Mouse (Mus musculus) myocyte (in vitro differentiated cells): ENCODE results near the gene Agap1. TPM values are rescaled to one million over a fixed set of nuclear protein-coding genes. Genes with fewer than 3 reads are reported as not detected.

Source experiments
- H3K27me3 ChIP-seq: one replicate; pipeline ENCODE4 v1.6.1; 2011; ENCODE audit not compliant: control insufficient read depth, insufficient read depth, insufficient read length
- H3K36me3 ChIP-seq: one replicate; pipeline ENCODE4 v1.6.1; 2011; ENCODE audit not compliant: control insufficient read depth, insufficient read depth
- H3K4me2 ChIP-seq: one replicate; pipeline ENCODE4 v1.6.1; 2011; ENCODE audit warnings: low read depth, control low read depth
- H3K4me3 ChIP-seq: one replicate; pipeline ENCODE4 v1.5.1; 2011; ENCODE audit warnings: mild to moderate bottlenecking, control low read depth, moderate library complexity
- H3K79me2 ChIP-seq: one replicate; pipeline ENCODE4 v1.6.1; 2011; ENCODE audit not compliant: control insufficient read depth, insufficient read depth
- H3ac ChIP-seq: one replicate; pipeline ENCODE4 v1.6.1; 2011; ENCODE audit not compliant: control insufficient read depth, insufficient read length
- CEBPB ChIP-seq: IDR thresholded peaks from 2 replicates; pipeline ENCODE4 v1.6.1; 2011; ENCODE audit warnings: mild to moderate bottlenecking, moderate library complexity; ENCODE audit not compliant: poor library complexity, insufficient read depth, severe bottlenecking
- E2F4 ChIP-seq: IDR thresholded peaks from one replicate; pipeline ENCODE4 v1.6.1; 2011; ENCODE audit warnings: mild to moderate bottlenecking, control low read depth, moderate library complexity; ENCODE audit not compliant: insufficient read depth
- MAX ChIP-seq: IDR thresholded peaks from one replicate; pipeline ENCODE4 v1.6.1; 2011; ENCODE audit warnings: low read depth, mild to moderate bottlenecking, control low read depth
- MYOD1 ChIP-seq, 3 experiments: IDR thresholded peaks; one replicate each; pipeline ENCODE4 v1.6.1; 2011; ENCODE audit warnings: control low read depth in 2 of 3, low read depth in 2 of 3, mild to moderate bottlenecking in 2 of 3, moderate library complexity in 1 of 3; ENCODE audit not compliant: insufficient read length in 2 of 3, control insufficient read depth in 1 of 3
- MYOG ChIP-seq, 3 experiments: IDR thresholded peaks; one replicate each; pipeline ENCODE4 v1.6.1; 2011; ENCODE audit warnings: control low read depth in 2 of 3, low read depth in 2 of 3, mild to moderate bottlenecking in 2 of 3; ENCODE audit not compliant: insufficient read length in 2 of 3, control insufficient read depth in 1 of 3, insufficient read depth in 1 of 3
- POLR2A ChIP-seq: IDR thresholded peaks from one replicate; pipeline ENCODE4 v1.6.1; 2011; ENCODE audit warnings: low read depth, mild to moderate bottlenecking, control low read depth, moderate library complexity; ENCODE audit not compliant: insufficient read length
- POLR2AphosphoS2 ChIP-seq: IDR thresholded peaks from one replicate; pipeline ENCODE4 v1.6.1; 2011; ENCODE audit warnings: low read depth, control low read depth; ENCODE audit not compliant: insufficient read length
- REST ChIP-seq: IDR thresholded peaks from one replicate; pipeline ENCODE4 v1.6.1; 2011; ENCODE audit warnings: mild to moderate bottlenecking, control low read depth, moderate library complexity; ENCODE audit not compliant: insufficient read depth, insufficient read length
- SRF ChIP-seq: IDR thresholded peaks from one replicate; pipeline ENCODE4 v1.6.1; 2011; ENCODE audit warnings: low read depth; ENCODE audit not compliant: control insufficient read depth, insufficient read length
- TCF12 ChIP-seq: IDR thresholded peaks from one replicate; pipeline ENCODE4 v1.6.1; 2011; ENCODE audit warnings: mild to moderate bottlenecking, control low read depth; ENCODE audit not compliant: poor library complexity, insufficient read depth, severe bottlenecking
- TCF3 ChIP-seq: IDR thresholded peaks from one replicate; pipeline ENCODE4 v1.6.1; 2011; ENCODE audit warnings: low read depth, control low read depth; ENCODE audit not compliant: insufficient read length
- USF1 ChIP-seq: IDR thresholded peaks from one replicate; pipeline ENCODE4 v1.6.1; 2011; ENCODE audit warnings: low read depth, mild to moderate bottlenecking, control low read depth, moderate library complexity
- polyA plus RNA-seq: library from polyadenylated mRNA; unstranded; fragments of >200 nt; fragmentation: generic; extraction: Trizol; gene quantifications from one replicate; pipeline ENCODE4 v1.2.1, GENCODE M21; 2012; ENCODE audit warnings: missing spikeins

The Agap1 gene
- polyA plus RNA-seq, 1 experiment: 48.9 TPM

DNA sequence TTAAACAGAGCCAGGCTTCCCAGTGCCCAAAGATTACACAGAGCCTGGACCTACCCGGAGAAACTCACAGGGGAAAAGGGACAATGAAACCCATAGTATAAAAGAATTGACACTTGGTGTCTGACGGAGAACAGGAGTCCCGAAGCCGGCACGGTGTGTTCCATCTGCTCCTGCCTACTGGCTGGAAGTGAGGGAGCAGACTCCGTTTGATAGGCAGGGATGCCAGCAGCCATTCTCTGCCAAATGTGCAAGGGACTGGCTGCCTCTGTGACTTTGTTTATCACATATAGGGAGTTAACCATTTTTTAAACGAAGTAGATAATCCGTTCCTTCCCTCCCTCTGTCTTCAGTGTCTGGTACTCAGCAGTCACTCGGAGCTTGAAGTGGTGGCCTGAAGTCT lies 214.0 kb downstream of the Agap1 start:
- no peak for TF ChIP-seq TCF12
- TF ChIP-seq USF1: no peak
- TF ChIP-seq TCF3: no peak
- no peak for TF ChIP-seq E2F4
- no peak for TF ChIP-seq POLR2A
- TF ChIP-seq MYOD1 (IDR thresholded peaks at IDR 0.05; ENCODE audit: control insufficient read depth in 1 of 3, insufficient read length in 2 of 3, low read depth in 2 of 3): no peak
- no peak for TF ChIP-seq MAX
- no peak for TF ChIP-seq SRF
- TF ChIP-seq MYOG (IDR thresholded peaks at IDR 0.05; ENCODE audit: control insufficient read depth in 1 of 3, insufficient read depth in 1 of 3, insufficient read length in 2 of 3, low read depth in 2 of 3): no peak
- no peak for TF ChIP-seq POLR2AphosphoS2
- TF ChIP-seq REST: no peak
- no peak for TF ChIP-seq CEBPB
- H3K79me2 ChIP-seq: no peaks in the 10 kb centered on the region
- H3ac ChIP-seq: no peak overlapping the region
- H3K4me3 ChIP-seq: no peak overlapping the region
- no peak overlapping the region for H3K4me2 ChIP-seq
- H3K27me3 ChIP-seq: no peaks in the 10 kb centered on the region
- peaks cover 45% of the 10 kb centered on the region for H3K36me3 ChIP-seq

DNA sequence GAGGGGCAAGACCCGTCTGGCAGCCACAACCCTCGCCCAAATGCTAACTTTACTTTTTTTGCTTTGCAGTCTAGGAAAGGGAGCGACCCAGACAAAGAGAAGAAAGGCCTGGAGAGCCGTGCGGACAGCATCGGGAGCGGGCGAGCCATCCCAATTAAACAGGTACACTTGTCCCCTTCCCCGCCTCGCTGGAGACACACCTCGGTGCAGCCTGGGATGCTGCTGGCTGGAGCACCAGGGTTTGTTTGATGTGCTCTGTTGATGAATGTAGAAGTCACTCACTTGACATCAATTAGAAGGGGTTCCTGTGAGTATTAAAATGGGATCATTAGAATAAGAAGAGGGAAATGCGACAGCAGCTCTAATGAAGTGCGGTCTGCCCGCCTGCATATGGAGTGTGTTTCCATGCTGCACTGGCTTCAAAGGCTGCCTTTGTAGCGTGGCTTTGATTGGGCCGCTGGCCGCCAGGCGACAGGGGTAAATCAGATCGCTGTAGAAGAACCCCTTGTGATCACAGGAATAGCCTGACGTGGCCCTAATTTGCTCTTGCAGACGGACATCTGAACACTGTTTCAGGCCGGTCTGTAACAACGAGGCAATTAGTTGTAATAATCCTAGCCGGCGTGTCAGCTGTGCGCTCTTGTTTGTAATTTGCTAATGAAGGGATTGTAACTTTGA lies 216.6 kb downstream of the Agap1 start:
- H3K79me2 ChIP-seq: no peaks in the 10 kb centered on the region
- no peak overlapping the region for H3ac ChIP-seq
- TF ChIP-seq E2F4 (no peak), TCF12 (no peak), POLR2AphosphoS2 (no peak), SRF (no peak)
- H3K4me2 ChIP-seq: no peak overlapping the region
- H3K36me3 ChIP-seq: peaks cover 32% of the 10 kb centered on the region
- no peak overlapping the region for H3K4me3 ChIP-seq
- no peaks in the 10 kb centered on the region for H3K27me3 ChIP-seq

DNA sequence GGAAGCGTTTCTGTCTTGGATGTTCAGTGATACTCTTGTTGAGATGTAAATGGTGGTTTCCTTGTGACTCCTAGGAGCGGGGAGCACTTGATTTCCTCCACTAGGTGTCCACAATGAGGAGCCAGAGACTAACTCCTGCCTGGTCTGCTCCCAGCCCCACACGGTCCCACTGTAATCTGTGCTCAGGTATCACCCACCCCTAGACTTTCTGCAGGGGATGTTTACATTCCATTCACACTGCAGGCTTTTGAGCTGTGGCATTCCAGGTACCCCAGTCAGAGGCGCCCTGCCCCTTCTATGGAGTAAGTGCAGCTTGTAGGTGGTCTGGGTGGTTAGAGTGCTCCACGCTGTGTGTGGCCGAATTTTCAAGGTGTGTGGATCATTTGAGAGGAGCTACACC lies 218.5 kb downstream of the Agap1 start:
- no peak overlapping the region for H3K4me3 ChIP-seq
- no peaks in the 10 kb centered on the region for H3K79me2 ChIP-seq
- peaks cover 32% of the 10 kb centered on the region for H3K36me3 ChIP-seq
- no peak overlapping the region for H3K4me2 ChIP-seq
- TF ChIP-seq POLR2AphosphoS2: peak; percentile 5
- TF ChIP-seq MYOD1 (IDR thresholded peaks at IDR 0.05; ENCODE audit: control insufficient read depth in 1 of 3, insufficient read length in 2 of 3, low read depth in 2 of 3): no peak
- no peaks in the 10 kb centered on the region for H3K27me3 ChIP-seq
- no peak overlapping the region for H3ac ChIP-seq

DNA sequence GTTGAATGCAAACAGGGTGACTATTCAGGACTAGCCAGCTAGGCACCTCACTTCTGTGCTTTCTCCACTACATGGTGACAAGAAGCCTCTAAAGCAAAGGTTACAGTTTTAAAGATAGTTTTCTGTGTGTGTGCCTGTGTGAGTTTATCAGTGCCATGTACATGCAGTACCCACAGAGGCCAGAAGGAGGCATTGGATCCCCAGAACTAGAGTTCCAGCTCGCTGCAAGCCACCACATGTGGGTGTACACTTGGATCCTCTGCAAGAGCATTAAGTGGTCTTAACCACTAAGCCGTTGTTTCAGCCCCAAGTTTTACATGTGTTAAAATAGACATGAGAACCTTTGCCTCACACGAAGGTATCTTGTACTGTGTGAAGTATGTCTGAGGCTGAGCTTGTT lies 219.1 kb downstream of the Agap1 start:
- no peak for TF ChIP-seq POLR2A
- no peak for TF ChIP-seq SRF
- no peak for TF ChIP-seq E2F4
- TF ChIP-seq MAX: no peak
- no peak for TF ChIP-seq MYOG (IDR thresholded peaks at IDR 0.05; ENCODE audit: control insufficient read depth in 1 of 3, insufficient read depth in 1 of 3, insufficient read length in 2 of 3, low read depth in 2 of 3)
- no peak for TF ChIP-seq CEBPB
- TF ChIP-seq REST: no peak
- no peak for TF ChIP-seq TCF12
- TF ChIP-seq USF1: no peak
- no peak for TF ChIP-seq POLR2AphosphoS2
- no peak for TF ChIP-seq MYOD1 (IDR thresholded peaks at IDR 0.05; ENCODE audit: control insufficient read depth in 1 of 3, insufficient read length in 2 of 3, low read depth in 2 of 3)
- TF ChIP-seq TCF3: no peak
- peaks cover 35% of the 10 kb centered on the region for H3K36me3 ChIP-seq
- no peaks in the 10 kb centered on the region for H3K27me3 ChIP-seq
- no peak overlapping the region for H3K4me2 ChIP-seq
- H3ac ChIP-seq: no peak overlapping the region
- no peaks in the 10 kb centered on the region for H3K79me2 ChIP-seq
- no peak overlapping the region for H3K4me3 ChIP-seq

DNA sequence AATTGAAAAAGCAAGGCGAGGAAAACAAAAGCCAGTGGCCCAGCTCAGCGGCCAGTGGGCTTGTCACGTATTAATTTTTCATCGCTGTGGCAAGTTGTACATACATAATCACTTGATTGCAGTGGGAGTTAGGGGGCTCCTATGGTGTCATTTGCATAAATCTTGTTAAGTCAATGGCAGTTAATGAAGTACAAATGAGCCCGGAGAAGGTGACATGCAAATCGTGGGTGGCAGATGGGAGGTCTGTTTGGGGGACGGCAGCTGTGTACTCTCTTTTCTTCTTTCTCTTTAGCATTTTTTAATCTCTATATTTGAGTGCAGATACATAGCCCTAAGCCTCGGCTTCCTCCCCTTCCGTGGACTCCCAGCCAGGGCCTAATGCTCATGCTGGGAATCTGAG lies 220.1 kb downstream of the Agap1 start:
- no peaks in the 10 kb centered on the region for H3K79me2 ChIP-seq

More for the DNA sequence above, 220.1 kb downstream of the Agap1 start:
- Histone ChIP-seq H3K4me3 (no peak overlapping the region), H3ac (no peak overlapping the region), H3K36me3 (peaks cover 39% of the 10 kb centered on the region), H3K27me3 (no peaks in the 10 kb centered on the region), H3K4me2 (no peak overlapping the region)
- TF ChIP-seq CEBPB (no peak), REST (no peak), SRF (no peak), POLR2A (no peak), MAX (no peak)
